Mouse (Mus musculus): Measurements from ENCODE around the gene Ccdc171. TPM values are rescaled to one million over a fixed set of nuclear protein-coding genes. Genes with fewer than 3 reads are reported as not detected.
"Not testable (repeated sequence)": the region's sequence is repeated elsewhere in the genome, so short reads cannot be mapped to it uniquely, and the experiment has no call there.

Ccdc171 gene
- polyA plus RNA-seq, 1 experiment from 2014 or later, result 2.4 TPM

- H3K27me3 ChIP-seq (replicated peaks), result no peaks in the 10 kb centered on the region
- no peaks in the 10 kb centered on the region for H3K36me3 ChIP-seq
- no peak overlapping the region for H3K4me3 ChIP-seq
- H3K4me2 ChIP-seq, result peak overlapping the region; percentile 99
- peaks cover 42% of the 10 kb centered on the region for H3K4me1 ChIP-seq
- peak overlapping the region; percentile 64; the same call in 1 of the 2 replicates for H3K27ac ChIP-seq
- WGBS (ENCODE audit: insufficient replicate concordance), result 37% methylated on average over 6 of the region's 6 CpGs
- H3K9ac ChIP-seq, result peak overlapping the region; percentile 83; the same call in 1 of the 2 replicates
- H3K9me3 ChIP-seq (replicated peaks), result no peaks in the 10 kb centered on the region
- no peak for ATAC-seq
These were observed 1.6 kb downstream of the Ccdc171 start for GRCm38 (mm10) chr4:83526988-83527334.

DNA sequence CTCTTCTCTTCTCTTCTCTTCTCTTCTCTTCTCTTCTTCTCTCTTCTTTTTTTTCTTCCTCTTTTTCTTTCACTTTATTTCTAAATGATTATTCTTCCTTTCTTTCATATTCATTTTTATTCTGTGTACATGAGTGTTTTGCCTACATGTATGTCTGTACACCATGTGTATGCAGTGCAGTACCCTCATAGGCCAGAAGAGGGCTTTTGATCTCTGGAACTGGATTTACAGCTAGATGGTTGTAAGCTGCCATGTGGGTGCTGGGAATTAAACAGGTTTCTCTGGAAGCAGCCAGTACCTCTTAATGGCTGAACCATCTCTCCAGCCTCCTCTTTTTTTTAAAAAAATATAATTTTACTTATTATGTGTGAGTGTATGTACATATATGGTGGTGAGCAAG is 2.6 kb downstream of the Ccdc171 start:
- Histone ChIP-seq H3K36me3 (no peaks in the 10 kb centered on the region), H3K27me3 (replicated peaks) (no peaks in the 10 kb centered on the region), H3K27ac (no peak overlapping the region), H3K4me1 (peaks cover 42% of the 10 kb centered on the region), H3K4me3 (no peak overlapping the region), H3K4me2 (no peak overlapping the region), H3K9me3 (replicated peaks) (no peaks in the 10 kb centered on the region), H3K9ac (no peak overlapping the region)
- ATAC-seq, result no peak

DNA sequence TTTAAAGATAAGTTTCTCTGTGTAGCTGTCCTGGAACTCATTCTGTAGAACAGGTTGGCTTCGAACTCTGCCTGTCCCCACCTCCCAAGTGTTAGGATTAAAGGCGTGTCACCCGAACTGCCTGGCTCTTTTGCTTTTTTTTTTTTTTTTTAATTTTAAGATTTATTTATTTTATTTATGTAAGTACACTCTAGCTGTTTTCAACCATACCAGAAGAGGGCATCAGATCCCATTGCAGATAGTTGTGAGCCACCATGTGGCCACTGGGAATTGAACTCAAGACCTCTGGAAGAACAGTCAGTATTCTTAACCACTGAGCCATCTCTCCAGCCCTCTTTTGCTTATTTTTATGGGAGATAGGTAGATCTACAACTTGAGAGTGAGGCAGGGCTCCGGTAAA is 4.7 kb downstream of the Ccdc171 start:
- not testable (repeated sequence) for H3K9me3 ChIP-seq (replicated peaks); H3K27me3 ChIP-seq (replicated peaks); H3K9ac ChIP-seq; H3K4me3 ChIP-seq; H3K36me3 ChIP-seq; ATAC-seq; H3K4me2 ChIP-seq; H3K27ac ChIP-seq
- peaks cover 30% of the 10 kb centered on the region for H3K4me1 ChIP-seq
- 87% methylated on average over 4 of the region's 4 CpGs for WGBS (ENCODE audit: insufficient replicate concordance)

GRCm38 (mm10) chr4:83533168-83533911 is 8.0 kb downstream of the Ccdc171 start:
- Histone ChIP-seq H3K27ac (no peak overlapping the region), H3K9me3 (replicated peaks) (no peaks in the 10 kb centered on the region), H3K36me3 (no peaks in the 10 kb centered on the region), H3K4me1 (peaks cover 18% of the 10 kb centered on the region), H3K4me2 (no peak overlapping the region), H3K9ac (no peak overlapping the region), H3K4me3 (no peak overlapping the region), H3K27me3 (replicated peaks) (no peaks in the 10 kb centered on the region)
- 69% methylated on average over 9 of the region's 9 CpGs for WGBS (ENCODE audit: insufficient replicate concordance)
- peak; percentile 40; the same call in 1 of the 2 replicates for ATAC-seq

DNA sequence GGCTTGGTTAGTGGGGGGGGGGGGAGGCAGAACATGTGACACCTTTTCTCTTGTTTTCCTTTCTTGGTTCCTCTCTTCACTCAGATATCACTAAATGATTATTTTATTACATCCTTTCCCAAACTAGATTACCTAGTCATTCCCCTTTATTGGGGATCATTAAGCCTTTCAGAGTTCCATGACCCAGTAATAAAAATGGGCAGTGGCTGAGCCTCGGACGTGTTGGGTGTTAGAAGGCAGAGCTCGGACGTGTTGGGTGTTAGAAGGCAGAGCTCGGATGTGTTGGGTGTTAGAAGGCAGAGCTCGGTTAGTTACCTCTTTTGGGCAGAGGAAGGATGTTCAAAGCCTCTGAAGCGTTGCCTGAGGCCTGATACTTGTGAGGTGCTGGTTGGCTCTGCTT is 8.7 kb downstream of the Ccdc171 start:
- ATAC-seq, result no peak
- 71% methylated on average over 7 of the region's 7 CpGs for WGBS (ENCODE audit: insufficient replicate concordance)
- Histone ChIP-seq H3K36me3 (no peaks in the 10 kb centered on the region), H3K4me2 (no peak overlapping the region), H3K9ac (no peak overlapping the region), H3K4me3 (no peak overlapping the region), H3K4me1 (peaks cover 14% of the 10 kb centered on the region), H3K9me3 (replicated peaks) (no peaks in the 10 kb centered on the region), H3K27me3 (replicated peaks) (no peaks in the 10 kb centered on the region), H3K27ac (no peak overlapping the region)

- Histone ChIP-seq H3K4me3 (no peak overlapping the region), H3K27ac (no peak overlapping the region), H3K36me3 (0 out of 2 replicates have a peak, but pooled peaks cover 4% of the 10 kb centered on the region), H3K4me2 (no peak overlapping the region), H3K9me3 (replicated peaks) (no peaks in the 10 kb centered on the region), H3K27me3 (replicated peaks) (no peaks in the 10 kb centered on the region), H3K9ac (no peak overlapping the region), H3K4me1 (peaks cover 3% of the 10 kb centered on the region; the same call in 1 of the 2 replicates)
- 57% methylated on average over 18 of the region's 18 CpGs for WGBS (ENCODE audit: insufficient replicate concordance)
- no peak for ATAC-seq
These were observed 24.2 kb downstream of the Ccdc171 start for GRCm38 (mm10) chr4:83549501-83549900.

GRCm38 (mm10) chr4:83567190-83568113 is 42.1 kb downstream of the Ccdc171 start:
- Histone ChIP-seq H3K4me1 (peaks cover 16% of the 10 kb centered on the region), H3K27me3 (replicated peaks) (no peaks in the 10 kb centered on the region), H3K27ac (no peak overlapping the region), H3K36me3 (no peaks in the 10 kb centered on the region), H3K4me3 (peak overlapping the region; percentile 39; the same call in 1 of the 2 replicates), H3K9me3 (replicated peaks) (no peaks in the 10 kb centered on the region), H3K9ac (peak overlapping the region; percentile 35), H3K4me2 (peak overlapping the region; percentile 65)
- peak; percentile 65 for ATAC-seq
- WGBS (ENCODE audit: insufficient replicate concordance), result 22% methylated on average over 13 of the region's 13 CpGs

DNA sequence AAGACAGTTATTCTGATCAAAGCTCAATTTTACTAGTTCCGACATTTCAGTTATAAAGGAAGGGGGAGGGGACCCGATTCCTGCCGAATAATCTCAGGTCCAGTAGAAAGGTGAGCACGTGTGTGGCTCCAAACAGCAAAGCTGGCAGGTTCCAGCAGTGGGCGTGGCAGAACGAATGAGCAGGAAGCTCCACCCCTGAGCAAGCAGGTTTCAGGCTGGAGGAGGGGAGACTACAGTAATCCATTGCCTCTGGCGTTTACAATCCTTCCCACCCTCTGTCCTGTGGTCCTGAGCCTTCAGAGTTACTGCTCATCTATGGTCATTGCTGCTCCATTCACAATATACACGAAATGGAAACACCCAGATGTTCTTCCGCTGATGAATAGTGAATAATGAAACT is 42.8 kb downstream of the Ccdc171 start:
- H3K36me3 ChIP-seq; H3K27me3 ChIP-seq (replicated peaks); H3K9me3 ChIP-seq (replicated peaks); H3K27ac ChIP-seq: not testable (repeated sequence)
- peak overlapping the region; percentile 39; the same call in 1 of the 2 replicates for H3K9ac ChIP-seq
- peak overlapping the region; percentile 65 for H3K4me2 ChIP-seq
- peak overlapping the region; percentile 39 for H3K4me3 ChIP-seq
- H3K4me1 ChIP-seq, result peaks cover 16% of the 10 kb centered on the region
- peak; percentile 56 for ATAC-seq
- WGBS (ENCODE audit: insufficient replicate concordance), result 5% methylated on average over 9 of the region's 9 CpGs

DNA sequence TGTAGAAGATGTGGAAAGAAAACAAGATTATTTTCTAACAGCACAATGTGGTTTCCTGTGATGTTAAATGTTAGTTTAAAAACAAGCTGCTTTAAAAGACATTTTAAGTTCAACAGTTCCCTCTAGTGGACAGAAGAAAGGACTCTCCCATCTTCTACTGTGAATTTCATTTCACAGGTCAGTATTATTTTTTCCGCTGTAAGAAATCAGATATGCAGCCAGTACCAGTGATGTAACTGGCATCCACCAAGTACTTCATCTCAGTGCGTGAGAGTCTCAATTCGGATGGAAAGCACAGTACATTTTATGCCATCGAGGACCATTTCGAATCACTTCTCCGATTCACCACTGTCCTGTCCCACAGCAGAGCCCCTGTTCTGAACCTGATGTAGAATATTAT is 45.2 kb downstream of the Ccdc171 start:
- Histone ChIP-seq H3K27me3 (replicated peaks) (no peaks in the 10 kb centered on the region), H3K36me3 (peaks cover 3% of the 10 kb centered on the region; the same call in 1 of the 2 replicates), H3K4me1 (peaks cover 16% of the 10 kb centered on the region), H3K4me2 (no peak overlapping the region), H3K27ac (no peak overlapping the region), H3K4me3 (no peak overlapping the region), H3K9me3 (replicated peaks) (no peaks in the 10 kb centered on the region), H3K9ac (no peak overlapping the region)
- no peak for ATAC-seq
- 64% methylated on average over 6 of the region's 6 CpGs for WGBS (ENCODE audit: insufficient replicate concordance)

DNA sequence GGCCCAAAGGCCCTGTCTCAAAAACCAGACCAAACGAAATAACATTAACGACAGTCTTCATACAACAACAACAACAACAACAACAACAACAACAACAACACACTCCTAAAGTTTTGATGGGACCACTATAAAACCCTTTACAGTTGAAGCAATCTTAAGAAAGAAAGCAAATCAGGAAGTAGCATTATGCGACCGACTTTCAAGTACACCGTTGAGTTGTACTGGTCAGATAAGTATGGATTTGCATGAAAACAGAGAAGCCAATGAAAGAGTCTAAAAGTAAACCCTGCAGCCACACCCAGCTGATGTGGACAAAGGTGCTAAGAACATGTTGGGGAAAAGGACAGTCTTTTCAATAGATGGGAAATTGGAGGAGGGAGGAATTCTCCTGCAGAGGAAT is 45.7 kb downstream of the Ccdc171 start:
- WGBS (ENCODE audit: insufficient replicate concordance), result 70% methylated on average over 5 of the region's 5 CpGs
- Histone ChIP-seq H3K27me3 (replicated peaks) (no peaks in the 10 kb centered on the region), H3K36me3 (peaks cover 3% of the 10 kb centered on the region; the same call in 1 of the 2 replicates), H3K4me2 (no peak overlapping the region), H3K4me1 (peaks cover 21% of the 10 kb centered on the region), H3K4me3 (no peak overlapping the region), H3K9me3 (replicated peaks) (no peaks in the 10 kb centered on the region), H3K9ac (no peak overlapping the region), H3K27ac (no peak overlapping the region)
- ATAC-seq, result no peak

DNA sequence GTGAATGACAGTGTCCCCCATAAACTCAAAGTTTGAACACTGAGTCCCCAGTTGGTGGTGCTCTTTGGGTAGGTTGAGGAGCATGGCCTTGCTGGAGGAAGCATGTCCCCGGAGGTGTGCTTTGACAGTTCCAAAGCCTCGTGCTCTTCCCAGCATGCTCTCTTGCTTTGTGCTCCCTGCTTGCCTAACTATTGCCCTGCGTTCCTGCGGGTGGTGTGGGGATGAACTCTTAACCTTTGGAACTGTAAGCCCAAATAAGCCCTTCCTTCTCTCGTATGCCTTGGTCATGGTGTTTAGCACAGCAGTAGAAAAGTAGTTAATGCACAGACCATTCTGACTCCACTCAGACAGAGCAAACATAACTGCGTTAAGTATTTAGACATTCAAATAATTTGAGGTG is 47.2 kb downstream of the Ccdc171 start:
- Histone ChIP-seq H3K9me3 (replicated peaks) (no peaks in the 10 kb centered on the region), H3K36me3 (peaks cover 3% of the 10 kb centered on the region; the same call in 1 of the 2 replicates), H3K27me3 (replicated peaks) (no peaks in the 10 kb centered on the region), H3K4me1 (peaks cover 27% of the 10 kb centered on the region), H3K9ac (no peak overlapping the region), H3K4me2 (no peak overlapping the region), H3K27ac (no peak overlapping the region), H3K4me3 (no peak overlapping the region)
- no peak for ATAC-seq
- 73% methylated on average over 6 of the region's 6 CpGs for whole genome bisulfite sequencing (ENCODE audit: insufficient replicate concordance)

DNA sequence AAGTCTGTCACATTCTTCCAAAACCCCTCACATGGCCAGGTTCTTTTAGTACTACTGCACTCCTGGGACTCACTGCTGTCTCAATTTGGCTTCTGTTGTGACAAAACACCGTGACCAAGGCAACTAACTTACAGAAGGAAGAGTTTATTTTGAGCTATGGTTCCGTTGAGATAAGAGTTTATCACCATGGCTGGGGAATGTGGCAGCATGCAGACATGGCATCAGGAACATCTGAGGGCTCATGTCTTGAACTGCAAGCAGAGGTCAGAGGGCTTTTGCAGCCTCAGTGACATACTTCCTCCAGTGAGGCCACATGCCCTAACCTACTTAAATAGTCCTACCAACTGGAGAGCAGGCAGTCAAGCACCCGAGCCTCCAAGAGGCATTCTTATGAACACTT is 51.0 kb downstream of the Ccdc171 start:
- Histone ChIP-seq H3K9ac (no peak overlapping the region), H3K4me3 (no peak overlapping the region), H3K27ac (no peak overlapping the region), H3K4me1 (peaks cover 16% of the 10 kb centered on the region), H3K4me2 (peak overlapping the region; percentile 43), H3K36me3 (peaks cover 3% of the 10 kb centered on the region; the same call in 1 of the 2 replicates), H3K27me3 (replicated peaks) (no peaks in the 10 kb centered on the region), H3K9me3 (replicated peaks) (no peaks in the 10 kb centered on the region)
- ATAC-seq, result peak; percentile 87
- WGBS (ENCODE audit: insufficient replicate concordance), result 14% methylated on average over 3 of the region's 3 CpGs

Data from liver, embryonic 12.5 days (tissue).